Mouse (Mus musculus) lung, embryonic 14.5 days (tissue): ENCODE data around the gene Fam189b. TPM values are rescaled to one million over a fixed set of nuclear protein-coding genes. Genes with fewer than 3 reads are reported as not detected.

ENCODE experiments used
- ATAC-seq: fragments of 200-750 bp; cut with Nextera tagmentation; 2 replicates; pipeline ENCODE4 v1.8.0; 2017; ENCODE audit warnings: mild to moderate bottlenecking, moderate TSS enrichment, moderate library complexity; ENCODE audit not compliant: insufficient read depth
- DNase-seq: peaks from one replicate; pipeline ENCODE4 v3.0.0-alpha.2; 2015
- H3K27ac ChIP-seq: fragments of 300-500 bp; sonication (generic); 2 replicates; pipeline ENCODE4 v1.5.1; 2014; ENCODE audit warnings: low read depth, mild to moderate bottlenecking, moderate library complexity
- H3K27me3 ChIP-seq: fragments of 300-500 bp; sonication (generic); 2 replicates; pipeline ENCODE4 v1.6.1; 2014; ENCODE audit warnings: low read length, control low read depth; ENCODE audit not compliant: insufficient read depth
- H3K36me3 ChIP-seq: fragments of 300-500 bp; sonication (generic); 2 replicates; pipeline ENCODE4 v1.6.1; 2014; ENCODE audit warnings: control low read depth; ENCODE audit not compliant: insufficient read depth
- H3K4me1 ChIP-seq: fragments of 300-500 bp; sonication (generic); 2 replicates; pipeline ENCODE4 v1.6.1; 2014; ENCODE audit warnings: antibody characterized with exemption, control low read depth; ENCODE audit not compliant: insufficient read depth
- H3K4me2 ChIP-seq: fragments of 300-500 bp; sonication (generic); 2 replicates; pipeline ENCODE4 v1.6.1; 2014; ENCODE audit warnings: mild to moderate bottlenecking
- H3K4me3 ChIP-seq: fragments of 300-500 bp; sonication (generic); 2 replicates; pipeline ENCODE4 v1.5.1; 2014; ENCODE audit warnings: low read depth, low read length
- H3K9ac ChIP-seq: fragments of 300-500 bp; sonication (generic); 2 replicates; pipeline ENCODE4 v1.6.1; 2014
- H3K9me3 ChIP-seq: fragments of 300-500 bp; sonication (generic); 2 replicates; pipeline ENCODE4 v1.6.1; 2016; ENCODE audit warnings: low read depth, low read length, control low read depth
- CTCF ChIP-seq: IDR thresholded peaks from 2 replicates; pipeline ENCODE4 v1.5.1; 2016; ENCODE audit warnings: antibody characterized with exemption, low read depth
- WGBS: fragments of 180-500 bp; shearing (Covaris S2); extraction: QIAGEN DNeasy Blood & Tissue Kit; methylation state at CpG from one replicate; pipeline ENCODE4 v1.1.7; 2014; 5-methylcytosine and 5-hydroxymethylcytosine counted together
- polyA plus RNA-seq: library from polyadenylated mRNA; unstranded; fragments of >200 nt; fragmentation: Nextera tagmentation; extraction: Ambion mirVana; gene quantifications from 2 replicates; pipeline ENCODE4 v1.2.1, GENCODE M21; 2014

The Fam189b gene
- 18.2 and 19.4 TPM in 2 replicates for polyA plus RNA-seq

DNA sequence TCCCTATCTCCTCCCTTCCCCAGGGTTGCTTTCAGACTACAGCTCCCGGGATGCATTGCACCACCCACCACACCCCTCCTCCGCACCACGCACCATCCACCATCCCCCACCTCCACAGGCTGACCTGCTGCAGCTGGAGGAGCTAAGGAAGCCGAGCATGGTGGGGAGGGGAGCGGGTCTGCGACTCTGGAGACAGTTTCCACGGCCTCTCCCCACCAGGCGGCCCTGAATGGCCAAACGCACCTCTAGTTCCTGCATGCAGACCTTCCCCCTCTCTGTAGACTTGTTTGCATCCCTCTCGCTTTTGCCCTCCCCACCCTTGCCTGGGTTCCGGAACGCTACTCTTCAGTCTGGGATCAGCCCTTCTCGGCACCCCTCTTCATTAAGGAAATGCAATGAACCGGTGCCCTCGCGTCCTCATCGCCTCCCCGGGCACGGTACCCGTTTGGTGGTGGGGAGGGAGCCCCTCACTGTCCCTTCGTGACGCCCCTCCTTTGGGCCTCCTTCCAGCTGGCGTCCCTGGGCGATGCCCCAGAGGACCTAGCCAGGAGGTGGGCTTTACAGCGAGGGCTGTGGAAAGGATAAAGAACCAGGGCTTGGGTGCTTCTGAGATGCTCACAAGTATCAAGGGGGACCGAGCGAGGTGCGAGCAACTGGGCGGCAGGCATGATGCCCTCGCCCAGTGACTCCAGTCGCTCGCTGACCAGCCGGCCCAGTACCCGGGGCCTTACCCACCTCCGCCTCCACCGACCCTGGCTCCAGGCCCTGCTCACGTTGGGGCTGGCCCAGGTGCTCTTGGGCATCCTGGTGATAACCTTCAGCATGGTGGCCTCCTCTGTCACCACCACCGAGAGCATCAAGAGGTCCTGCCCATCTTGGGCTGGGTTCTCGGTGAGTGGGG is at the start of gene Fam189b:
Gene Fam189b (plus strand): TSS at position 86 of the 901 bp plus-strand sequence.
- WGBS = 6% methylated on average over 39 of the region's 39 CpGs
- H3K36me3 ChIP-seq = peaks cover 44% of the 10 kb centered on the region
- peak; percentile 26; the same call in 1 of the 2 replicates for TF ChIP-seq CTCF

DNA sequence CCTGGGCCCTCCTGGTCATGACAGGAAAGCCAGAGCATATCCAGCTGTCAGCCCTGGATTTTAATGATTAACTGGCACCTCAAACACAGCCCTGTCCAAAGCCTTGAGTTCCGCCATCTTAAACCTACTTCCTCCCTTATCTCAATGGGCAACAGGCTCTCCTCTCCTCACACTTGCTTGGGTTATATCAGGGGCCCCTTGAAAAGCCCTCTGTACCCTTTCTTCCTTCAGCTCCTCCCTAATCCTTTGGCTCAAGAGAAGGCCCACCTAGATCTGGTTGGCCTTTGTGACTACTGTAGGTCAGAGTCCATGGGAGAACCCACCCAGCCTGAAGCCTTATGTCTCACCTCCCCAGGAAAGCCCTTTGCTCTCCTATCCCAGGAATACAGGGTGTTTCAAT is 49.2 kb upstream of the Fam189b start:
- ATAC-seq (no peak), DNase-seq (no peak)
- Histone ChIP-seq H3K27me3 (no peaks in the 10 kb centered on the region), H3K27ac (no peak overlapping the region), H3K4me2 (no peak overlapping the region), H3K9me3 (no peaks in the 10 kb centered on the region), H3K4me3 (no peak overlapping the region), H3K4me1 (no peaks in the 10 kb centered on the region; the same call in 1 of the 2 replicates), H3K9ac (no peak overlapping the region), H3K36me3 (no peaks in the 10 kb centered on the region)
- WGBS = 65% methylated on average over 1 of the region's 1 CpGs
- TF ChIP-seq CTCF = no peak

More for the DNA sequence above, at the start of gene Fam189b:
- ATAC-seq = peak; percentile 97
- Histone ChIP-seq H3K4me1 (peaks cover 9% of the 10 kb centered on the region; the same call in 1 of the 2 replicates), H3K27me3 (no peaks in the 10 kb centered on the region), H3K4me3 (peak within 1 kb of the TSS; percentile 64), H3K9me3 (no peaks in the 10 kb centered on the region), H3K27ac (peak within 1 kb of the TSS; percentile 86), H3K4me2 (peak within 1 kb of the TSS; percentile 96), H3K9ac (peak within 1 kb of the TSS; percentile 77)
- DNase-seq = peak; percentile 88

DNA sequence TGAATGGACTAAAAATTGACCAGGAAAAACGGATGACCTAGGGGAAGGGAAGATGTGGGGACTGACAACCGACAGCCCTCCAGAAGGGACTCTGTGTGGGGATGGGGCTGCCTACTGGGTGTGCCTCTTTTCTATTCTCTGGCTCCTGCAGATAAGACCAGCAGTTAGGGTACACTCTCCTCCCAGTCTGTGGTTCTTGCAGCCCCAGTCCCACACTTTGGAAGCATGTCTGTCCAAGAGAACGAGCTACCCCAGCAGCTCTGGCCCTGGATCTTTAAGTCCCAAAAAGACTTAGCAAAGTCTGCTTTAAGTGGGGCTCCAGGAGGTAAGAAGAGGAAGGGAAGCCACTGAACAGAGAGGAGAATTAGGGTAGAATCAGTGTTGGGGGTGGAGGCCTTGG is 47.0 kb upstream of the Fam189b start, which contains the start of gene Pklr:
Gene Pklr (plus strand): TSS at position 185 of the 400 bp plus-strand sequence.
- TF ChIP-seq CTCF = no peak
- H3K4me3 ChIP-seq = peak within 1 kb of the TSS; percentile 14; the same call in 1 of the 2 replicates
- no peaks in the 10 kb centered on the region for H3K27me3 ChIP-seq

DNA sequence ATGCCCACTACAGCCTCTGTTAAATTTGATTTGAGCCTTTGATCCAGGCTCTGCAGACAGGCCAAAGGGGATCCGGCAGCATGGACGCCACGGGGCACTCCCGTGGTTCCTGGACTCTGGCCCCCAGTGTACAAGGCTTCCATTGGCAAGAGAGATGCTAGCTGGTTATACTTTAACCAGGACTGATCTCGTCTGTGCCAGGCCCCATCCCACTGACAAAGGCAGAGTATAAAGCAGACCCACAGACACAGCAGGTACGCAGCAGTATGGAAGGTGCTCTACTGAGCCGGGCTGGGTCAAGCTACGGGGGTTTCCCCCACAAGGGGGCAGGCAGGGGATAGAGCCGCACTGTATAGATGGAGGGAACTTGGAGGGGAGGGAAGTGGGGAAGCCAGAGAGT is 46.6 kb upstream of the Fam189b start:
- Histone ChIP-seq H3K4me1 (no peaks in the 10 kb centered on the region; the same call in 1 of the 2 replicates), H3K4me2 (no peak overlapping the region), H3K27me3 (no peaks in the 10 kb centered on the region), H3K27ac (no peak overlapping the region), H3K9me3 (no peaks in the 10 kb centered on the region), H3K9ac (no peak overlapping the region), H3K4me3 (peak overlapping the region; percentile 14; the same call in 1 of the 2 replicates), H3K36me3 (no peaks in the 10 kb centered on the region)
- peak; percentile 44 for TF ChIP-seq CTCF
- WGBS = 38% methylated on average over 9 of the region's 9 CpGs
- DNase-seq (peak; percentile 23), ATAC-seq (peak; percentile 58; the same call in 1 of the 2 replicates)

More for the DNA sequence above, 47.0 kb upstream of the Fam189b start, which contains the start of gene Pklr:
- H3K27ac ChIP-seq = no peak within 1 kb of the TSS
- WGBS = 53% methylated on average over 3 of the region's 3 CpGs
- no peak for DNase-seq
- no peaks in the 10 kb centered on the region for H3K36me3 ChIP-seq
- no peak within 1 kb of the TSS for H3K4me2 ChIP-seq
- no peaks in the 10 kb centered on the region; the same call in 1 of the 2 replicates for H3K4me1 ChIP-seq
- no peak within 1 kb of the TSS for H3K9ac ChIP-seq
- no peak for ATAC-seq
- no peaks in the 10 kb centered on the region for H3K9me3 ChIP-seq

DNA sequence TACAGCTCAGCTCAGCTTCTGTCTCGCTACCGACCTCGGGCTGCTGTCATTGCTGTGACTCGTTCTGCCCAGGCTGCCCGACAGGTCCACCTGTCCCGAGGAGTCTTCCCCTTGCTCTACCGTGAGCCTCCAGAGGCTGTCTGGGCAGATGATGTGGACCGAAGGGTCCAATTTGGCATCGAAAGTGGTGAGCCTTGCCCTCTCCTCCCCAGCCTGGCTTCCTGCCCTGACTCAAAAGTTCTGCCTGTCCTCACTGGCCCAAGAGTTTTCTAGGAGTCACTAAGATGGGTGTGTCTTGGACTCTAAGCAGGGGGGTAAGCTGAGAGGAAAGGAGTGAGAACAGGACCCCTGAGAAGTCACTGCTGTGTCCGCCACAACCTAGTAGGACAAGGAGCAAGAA is 38.1 kb upstream of the Fam189b start:
- 77% methylated on average over 10 of the region's 10 CpGs for WGBS
- DNase-seq (no peak), ATAC-seq (no peak)
- H3K9me3 ChIP-seq = no peaks in the 10 kb centered on the region
- no peaks in the 10 kb centered on the region; the same call in 1 of the 2 replicates for H3K4me1 ChIP-seq
- TF ChIP-seq CTCF = no peak
- no peaks in the 10 kb centered on the region for H3K36me3 ChIP-seq
- no peak overlapping the region for H3K9ac ChIP-seq
- no peak overlapping the region for H3K27ac ChIP-seq
- no peak overlapping the region for H3K4me2 ChIP-seq
- no peak overlapping the region for H3K4me3 ChIP-seq
- peaks cover 23% of the 10 kb centered on the region for H3K27me3 ChIP-seq

DNA sequence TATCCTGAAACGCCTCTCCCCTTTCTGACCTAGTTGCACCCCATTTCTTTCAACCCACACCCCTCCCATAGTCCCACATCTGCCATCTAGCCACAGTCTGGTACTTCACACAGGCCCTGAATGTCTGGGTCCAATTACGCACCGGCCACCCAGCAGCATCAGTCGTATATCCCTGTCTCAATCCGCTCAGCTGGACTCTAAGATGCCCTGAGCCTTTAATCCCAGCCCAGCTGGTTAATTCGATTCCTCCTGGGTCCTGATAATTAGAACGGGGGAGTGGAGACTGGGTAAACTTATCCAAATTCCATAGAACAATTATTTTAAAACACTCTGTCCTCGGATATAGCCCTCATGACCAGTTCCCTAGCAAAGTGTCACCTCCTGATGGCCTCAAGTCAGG is 37.4 kb upstream of the Fam189b start:
- H3K4me1 ChIP-seq = no peaks in the 10 kb centered on the region; the same call in 1 of the 2 replicates
- H3K4me2 ChIP-seq = no peak overlapping the region
- 48% methylated on average over 8 of the region's 8 CpGs for WGBS
- DNase-seq = no peak
- no peak overlapping the region for H3K4me3 ChIP-seq
- ATAC-seq = no peak
- no peaks in the 10 kb centered on the region for H3K9me3 ChIP-seq
- H3K27ac ChIP-seq = no peak overlapping the region
- H3K27me3 ChIP-seq = peaks cover 23% of the 10 kb centered on the region
- no peak for TF ChIP-seq CTCF
- no peak overlapping the region for H3K9ac ChIP-seq
- no peaks in the 10 kb centered on the region for H3K36me3 ChIP-seq
